Mouse (Mus musculus): ENCODE measurements around the gene Ush1g. TPM values are rescaled to one million over a fixed set of nuclear protein-coding genes. Genes with fewer than 3 reads are reported as not detected.

Gene Ush1g
- 0.08 TPM in 1 of 2 replicates, not detected in the other for polyA plus RNA-seq (2014; fragmentation: Nextera tagmentation; extraction: Ambion mirVana)

- peak; percentile 30; the same call in 1 of the 2 replicates for ATAC-seq (ENCODE audit: low FRiP score)
- H3K4me3 ChIP-seq (ENCODE audit: low read depth, low read length), result no peak within 1 kb of the TSS
- H3K9me3 ChIP-seq (ENCODE audit: control insufficient read depth, low read length), result no peaks in the 10 kb centered on the region
- H3K27me3 ChIP-seq (ENCODE audit: control insufficient read depth, insufficient read depth, low read length), result peaks cover 74% of the 10 kb centered on the region
- WGBS, result 4% methylated on average over 35 of the region's 35 CpGs
- H3K4me1 ChIP-seq (ENCODE audit: control insufficient read depth, insufficient read depth, low read length), result peaks cover 13% of the 10 kb centered on the region
- no peak within 1 kb of the TSS for H3K9ac ChIP-seq (ENCODE audit: low read length)
- H3K4me2 ChIP-seq, result no peak within 1 kb of the TSS
- H3K36me3 ChIP-seq (ENCODE audit: control insufficient read depth, insufficient read depth, low read length), result no peaks in the 10 kb centered on the region
- peak; percentile 98 for DNase-seq (ENCODE audit: low spot score, missing footprints)
- no peak within 1 kb of the TSS for H3K27ac ChIP-seq (ENCODE audit: low read depth, low read length)
These were observed at the start of gene Ush1g for GRCm38 (mm10) chr11:115321906-115322693. Ush1g (minus strand) TSS chr11:115322041.

- peaks cover 17% of the 10 kb centered on the region for H3K4me1 ChIP-seq (ENCODE audit: control insufficient read depth, insufficient read depth, low read length)
- ATAC-seq (ENCODE audit: low FRiP score) (no peak), DNase-seq (ENCODE audit: low spot score, missing footprints) (no peak)
- H3K36me3 ChIP-seq (ENCODE audit: control insufficient read depth, insufficient read depth, low read length), result no peaks in the 10 kb centered on the region
- WGBS, result 68% methylated on average over 8 of the region's 8 CpGs
- no peak overlapping the region for H3K9ac ChIP-seq (ENCODE audit: low read length)
- H3K4me3 ChIP-seq (ENCODE audit: low read depth, low read length), result no peak overlapping the region
- H3K4me2 ChIP-seq, result no peak overlapping the region
- H3K9me3 ChIP-seq (ENCODE audit: control insufficient read depth, low read length), result no peaks in the 10 kb centered on the region
- H3K27me3 ChIP-seq (ENCODE audit: control insufficient read depth, insufficient read depth, low read length), result peaks cover 3% of the 10 kb centered on the region; the same call in 1 of the 2 replicates
- no peak overlapping the region for H3K27ac ChIP-seq (ENCODE audit: low read depth, low read length)
These were observed 49.5 kb upstream of the Ush1g start for GRCm38 (mm10) chr11:115371354-115371753.

- Histone ChIP-seq H3K4me3 (ENCODE audit: low read depth, low read length) (no peak overlapping the region), H3K27ac (ENCODE audit: low read depth, low read length) (no peak overlapping the region), H3K36me3 (ENCODE audit: control insufficient read depth, insufficient read depth, low read length) (no peaks in the 10 kb centered on the region), H3K9ac (ENCODE audit: low read length) (no peak overlapping the region), H3K9me3 (ENCODE audit: control insufficient read depth, low read length) (no peaks in the 10 kb centered on the region), H3K27me3 (ENCODE audit: control insufficient read depth, insufficient read depth, low read length) (peaks cover 3% of the 10 kb centered on the region; the same call in 1 of the 2 replicates), H3K4me2 (no peak overlapping the region), H3K4me1 (ENCODE audit: control insufficient read depth, insufficient read depth, low read length) (peaks cover 20% of the 10 kb centered on the region)
- DNase-seq (ENCODE audit: low spot score, missing footprints) (no peak), ATAC-seq (ENCODE audit: low FRiP score) (no peak)
- WGBS, result 60% methylated on average over 7 of the region's 7 CpGs
These were observed 48.5 kb upstream of the Ush1g start for GRCm38 (mm10) chr11:115370368-115370767.

- peak within 1 kb of the TSS; percentile 64 for H3K9ac ChIP-seq (ENCODE audit: low read length)
- H3K27ac ChIP-seq (ENCODE audit: low read depth, low read length), result peak within 1 kb of the TSS; percentile 44
- no peaks in the 10 kb centered on the region; the same call in 1 of the 2 replicates for H3K27me3 ChIP-seq (ENCODE audit: control insufficient read depth, insufficient read depth, low read length)
- peak within 1 kb of the TSS; percentile 68 for H3K4me3 ChIP-seq (ENCODE audit: low read depth, low read length)
- ATAC-seq (ENCODE audit: low FRiP score), result peak; percentile 83
- WGBS, result under 1% methylated on average over 38 of the region's 39 CpGs
- peak within 1 kb of the TSS; percentile 97 for H3K4me2 ChIP-seq
- H3K4me1 ChIP-seq (ENCODE audit: control insufficient read depth, insufficient read depth, low read length), result peaks cover 12% of the 10 kb centered on the region
- H3K36me3 ChIP-seq (ENCODE audit: control insufficient read depth, insufficient read depth, low read length), result no peaks in the 10 kb centered on the region
- no peaks in the 10 kb centered on the region for H3K9me3 ChIP-seq (ENCODE audit: control insufficient read depth, low read length)
- DNase-seq (ENCODE audit: low spot score, missing footprints), result peak; percentile 97
These were observed 45.6 kb upstream of the Ush1g start, which contains the start of gene Hid1 for GRCm38 (mm10) chr11:115367395-115367944. Hid1 (minus strand) TSS chr11:115367756.

GRCm38 (mm10) chr11:115366706-115367394 lies 45.0 kb upstream of the Ush1g start:
- peak overlapping the region; percentile 68 for H3K4me3 ChIP-seq (ENCODE audit: low read depth, low read length)
- DNase-seq (ENCODE audit: low spot score, missing footprints), result peak; percentile 88
- peak; percentile 76 for ATAC-seq (ENCODE audit: low FRiP score)
- no peaks in the 10 kb centered on the region for H3K9me3 ChIP-seq (ENCODE audit: control insufficient read depth, low read length)
- 1% methylated on average over 27 of the region's 28 CpGs for WGBS
- no peaks in the 10 kb centered on the region; the same call in 1 of the 2 replicates for H3K27me3 ChIP-seq (ENCODE audit: control insufficient read depth, insufficient read depth, low read length)
- H3K4me1 ChIP-seq (ENCODE audit: control insufficient read depth, insufficient read depth, low read length), result peaks cover 12% of the 10 kb centered on the region
- H3K27ac ChIP-seq (ENCODE audit: low read depth, low read length), result peak overlapping the region; percentile 44
- peak overlapping the region; percentile 64 for H3K9ac ChIP-seq (ENCODE audit: low read length)
- no peaks in the 10 kb centered on the region for H3K36me3 ChIP-seq (ENCODE audit: control insufficient read depth, insufficient read depth, low read length)
- H3K4me2 ChIP-seq, result peak overlapping the region; percentile 97

GRCm38 (mm10) chr11:115366039-115366705 lies 44.3 kb upstream of the Ush1g start:
- Histone ChIP-seq H3K4me2 (peak overlapping the region; percentile 97), H3K27ac (ENCODE audit: low read depth, low read length) (no peak overlapping the region), H3K27me3 (ENCODE audit: control insufficient read depth, insufficient read depth, low read length) (no peaks in the 10 kb centered on the region; the same call in 1 of the 2 replicates), H3K4me3 (ENCODE audit: low read depth, low read length) (peak overlapping the region; percentile 68), H3K36me3 (ENCODE audit: control insufficient read depth, insufficient read depth, low read length) (no peaks in the 10 kb centered on the region), H3K9me3 (ENCODE audit: control insufficient read depth, low read length) (no peaks in the 10 kb centered on the region), H3K9ac (ENCODE audit: low read length) (peak overlapping the region; percentile 64), H3K4me1 (ENCODE audit: control insufficient read depth, insufficient read depth, low read length) (peaks cover 12% of the 10 kb centered on the region)
- WGBS, result 45% methylated on average over 7 of the region's 7 CpGs
- DNase-seq (ENCODE audit: low spot score, missing footprints) (no peak), ATAC-seq (ENCODE audit: low FRiP score) (peak; percentile 43)

GRCm38 (mm10) chr11:115364136-115364535 lies 42.3 kb upstream of the Ush1g start:
- Histone ChIP-seq H3K4me2 (no peak overlapping the region), H3K27ac (ENCODE audit: low read depth, low read length) (no peak overlapping the region), H3K27me3 (ENCODE audit: control insufficient read depth, insufficient read depth, low read length) (no peaks in the 10 kb centered on the region; the same call in 1 of the 2 replicates), H3K4me1 (ENCODE audit: control insufficient read depth, insufficient read depth, low read length) (peaks cover 12% of the 10 kb centered on the region), H3K36me3 (ENCODE audit: control insufficient read depth, insufficient read depth, low read length) (no peaks in the 10 kb centered on the region), H3K9me3 (ENCODE audit: control insufficient read depth, low read length) (no peaks in the 10 kb centered on the region), H3K4me3 (ENCODE audit: low read depth, low read length) (no peak overlapping the region), H3K9ac (ENCODE audit: low read length) (no peak overlapping the region)
- DNase-seq (ENCODE audit: low spot score, missing footprints), result no peak
- WGBS, result 87% methylated on average over 3 of the region's 3 CpGs
- no peak for ATAC-seq (ENCODE audit: low FRiP score)

- DNase-seq (ENCODE audit: low spot score, missing footprints), result no peak
- Histone ChIP-seq H3K36me3 (ENCODE audit: control insufficient read depth, insufficient read depth, low read length) (no peaks in the 10 kb centered on the region), H3K4me1 (ENCODE audit: control insufficient read depth, insufficient read depth, low read length) (peaks cover 2% of the 10 kb centered on the region; the same call in 1 of the 2 replicates), H3K9ac (ENCODE audit: low read length) (no peak overlapping the region), H3K9me3 (ENCODE audit: control insufficient read depth, low read length) (no peaks in the 10 kb centered on the region), H3K4me2 (no peak overlapping the region), H3K4me3 (ENCODE audit: low read depth, low read length) (no peak overlapping the region), H3K27me3 (ENCODE audit: control insufficient read depth, insufficient read depth, low read length) (no peaks in the 10 kb centered on the region), H3K27ac (ENCODE audit: low read depth, low read length) (no peak overlapping the region)
- 69% methylated on average over 6 of the region's 6 CpGs for WGBS
- ATAC-seq (ENCODE audit: low FRiP score), result no peak
These were observed 37.9 kb upstream of the Ush1g start for GRCm38 (mm10) chr11:115359726-115360125.
